Mouse (Mus musculus): ENCODE data around the gene Ces1d. TPM values are rescaled to one million over a fixed set of nuclear protein-coding genes. Genes with fewer than 3 reads are reported as not detected.

Gene Ces1d
- total RNA-seq (2014; rRNA removed) (1,635 and 2,448 TPM in 2 replicates), polyA plus RNA-seq (2012; rRNA removed) (539 and 606 TPM in 2 replicates)

GRCm38 (mm10) chr8:93197685-93198525, at the start of gene Ces1d:
TSS of gene Ces1d (minus strand) at chr8:93197838.
- Histone ChIP-seq H3K36me3 (ENCODE audit: control insufficient read depth, insufficient read depth, low read length) (peaks cover 30% of the 10 kb centered on the region), H3K27me3 (ENCODE audit: control insufficient read depth, insufficient read depth, low read length) (no peaks in the 10 kb centered on the region), H3K27ac (replicated peaks; ENCODE audit: insufficient read depth, low read depth, low read length) (peak within 1 kb of the TSS; percentile 93), H3K79me2 (ENCODE audit: control insufficient read depth, insufficient read depth, low read length) (peaks cover 17% of the 10 kb centered on the region; the same call in 1 of the 2 replicates), H3K4me1 (ENCODE audit: control insufficient read depth, insufficient read depth, low read length) (peaks cover 26% of the 10 kb centered on the region), H3K4me3 (ENCODE audit: insufficient read depth, low read depth, low read length) (peak within 1 kb of the TSS; percentile 65), H3K9ac (ENCODE audit: low read depth, low read length) (peak within 1 kb of the TSS; percentile 84)
- peak; percentile 68; the same call in 1 of the 2 replicates for TF ChIP-seq POLR2A (IDR thresholded peaks at IDR 0.05; ENCODE audit: extremely low read depth, insufficient read depth, low read length)
- TF ChIP-seq CTCF (IDR thresholded peaks at IDR 0.05; ENCODE audit: low read depth, low read length): no peak
- peak; percentile 100 for DNase-seq (ENCODE audit: extremely low read depth, low read depth, low spot score)
- WGBS: 15% methylated on average over 8 of the region's 8 CpGs

- no peak overlapping the region for H3K4me3 ChIP-seq (ENCODE audit: insufficient read depth, low read depth, low read length)
- no peak overlapping the region for H3K9ac ChIP-seq (ENCODE audit: low read depth, low read length)
- no peaks in the 10 kb centered on the region for H3K79me2 ChIP-seq (ENCODE audit: control insufficient read depth, insufficient read depth, low read length)
- H3K4me1 ChIP-seq (ENCODE audit: control insufficient read depth, insufficient read depth, low read length): peaks cover 2% of the 10 kb centered on the region; the same call in 1 of the 2 replicates
- peaks cover 3% of the 10 kb centered on the region for H3K36me3 ChIP-seq (ENCODE audit: control insufficient read depth, insufficient read depth, low read length)
- 19% methylated on average over 2 of the region's 2 CpGs for WGBS
- TF ChIP-seq CTCF (IDR thresholded peaks at IDR 0.05; ENCODE audit: low read depth, low read length): no peak
- no peak for TF ChIP-seq POLR2A (IDR thresholded peaks at IDR 0.05; ENCODE audit: extremely low read depth, insufficient read depth, low read length)
- H3K27me3 ChIP-seq (ENCODE audit: control insufficient read depth, insufficient read depth, low read length): no peaks in the 10 kb centered on the region
- H3K27ac ChIP-seq (replicated peaks; ENCODE audit: insufficient read depth, low read depth, low read length): no peak overlapping the region
- peak; percentile 74 for DNase-seq (ENCODE audit: extremely low read depth, low read depth, low spot score)
These were observed 48.4 kb upstream of the Ces1d start for GRCm38 (mm10) chr8:93246057-93246456.

- no peak overlapping the region for H3K4me3 ChIP-seq (ENCODE audit: insufficient read depth, low read depth, low read length)
- H3K27ac ChIP-seq (replicated peaks; ENCODE audit: insufficient read depth, low read depth, low read length): no peak overlapping the region
- H3K4me1 ChIP-seq (ENCODE audit: control insufficient read depth, insufficient read depth, low read length): peaks cover 3% of the 10 kb centered on the region; the same call in 1 of the 2 replicates
- DNase-seq (ENCODE audit: extremely low read depth, low read depth, low spot score): no peak
- H3K36me3 ChIP-seq (ENCODE audit: control insufficient read depth, insufficient read depth, low read length): no peaks in the 10 kb centered on the region
- no peaks in the 10 kb centered on the region for H3K79me2 ChIP-seq (ENCODE audit: control insufficient read depth, insufficient read depth, low read length)
- no peak overlapping the region for H3K9ac ChIP-seq (ENCODE audit: low read depth, low read length)
- H3K27me3 ChIP-seq (ENCODE audit: control insufficient read depth, insufficient read depth, low read length): no peaks in the 10 kb centered on the region
- no peak for TF ChIP-seq POLR2A (IDR thresholded peaks at IDR 0.05; ENCODE audit: extremely low read depth, insufficient read depth, low read length)
- no peak for TF ChIP-seq CTCF (IDR thresholded peaks at IDR 0.05; ENCODE audit: low read depth, low read length)
These were observed 42.2 kb upstream of the Ces1d start for GRCm38 (mm10) chr8:93239884-93240283.

- 26% methylated on average over 1 of the region's 1 CpGs for WGBS
- Histone ChIP-seq H3K79me2 (ENCODE audit: control insufficient read depth, insufficient read depth, low read length) (no peaks in the 10 kb centered on the region), H3K27ac (replicated peaks; ENCODE audit: insufficient read depth, low read depth, low read length) (no peak overlapping the region; the same call in 1 of the 2 replicates), H3K4me3 (ENCODE audit: insufficient read depth, low read depth, low read length) (no peak overlapping the region), H3K36me3 (ENCODE audit: control insufficient read depth, insufficient read depth, low read length) (no peaks in the 10 kb centered on the region), H3K27me3 (ENCODE audit: control insufficient read depth, insufficient read depth, low read length) (no peaks in the 10 kb centered on the region), H3K4me1 (ENCODE audit: control insufficient read depth, insufficient read depth, low read length) (peaks cover 16% of the 10 kb centered on the region), H3K9ac (ENCODE audit: low read depth, low read length) (no peak overlapping the region)
- no peak for TF ChIP-seq POLR2A (IDR thresholded peaks at IDR 0.05; ENCODE audit: extremely low read depth, insufficient read depth, low read length)
- TF ChIP-seq CTCF (IDR thresholded peaks at IDR 0.05; ENCODE audit: low read depth, low read length): no peak
- peak; percentile 66 for DNase-seq (ENCODE audit: extremely low read depth, low read depth, low spot score)
These were observed 38.0 kb upstream of the Ces1d start for GRCm38 (mm10) chr8:93235681-93236080.

- peak; percentile 92 for DNase-seq (ENCODE audit: extremely low read depth, low read depth, low spot score)
- Histone ChIP-seq H3K36me3 (ENCODE audit: control insufficient read depth, insufficient read depth, low read length) (no peaks in the 10 kb centered on the region), H3K4me3 (ENCODE audit: insufficient read depth, low read depth, low read length) (no peak overlapping the region), H3K27me3 (ENCODE audit: control insufficient read depth, insufficient read depth, low read length) (no peaks in the 10 kb centered on the region), H3K4me1 (ENCODE audit: control insufficient read depth, insufficient read depth, low read length) (peaks cover 18% of the 10 kb centered on the region), H3K79me2 (ENCODE audit: control insufficient read depth, insufficient read depth, low read length) (no peaks in the 10 kb centered on the region), H3K27ac (replicated peaks; ENCODE audit: insufficient read depth, low read depth, low read length) (peak overlapping the region; percentile 36; the same call in 1 of the 2 replicates), H3K9ac (ENCODE audit: low read depth, low read length) (no peak overlapping the region)
- 38% methylated on average over 1 of the region's 1 CpGs for WGBS
- TF ChIP-seq CTCF (IDR thresholded peaks at IDR 0.05; ENCODE audit: low read depth, low read length) (no peak), POLR2A (IDR thresholded peaks at IDR 0.05; ENCODE audit: extremely low read depth, insufficient read depth, low read length) (no peak)
These were observed 37.1 kb upstream of the Ces1d start for GRCm38 (mm10) chr8:93234706-93235105.

DNA sequence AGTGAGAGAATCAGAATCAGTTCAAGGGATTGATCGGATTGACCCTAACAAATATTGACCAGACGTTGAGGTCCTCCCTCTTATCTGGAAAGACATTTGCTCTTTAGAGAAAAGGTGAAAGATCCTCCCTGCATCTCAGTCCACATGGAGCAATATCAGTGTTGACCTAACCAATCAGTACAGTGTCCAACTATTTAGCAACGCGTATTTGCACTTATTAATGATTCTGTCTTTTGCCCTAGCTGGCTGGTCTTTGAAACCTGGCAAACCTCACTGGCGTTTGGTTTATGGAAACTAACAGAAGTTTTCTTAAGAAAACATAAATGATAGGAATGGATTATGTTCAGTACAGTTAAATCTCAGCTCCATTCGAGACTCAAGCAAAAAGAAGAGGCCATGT, 36.4 kb upstream of the Ces1d start:
- TF ChIP-seq POLR2A (IDR thresholded peaks at IDR 0.05; ENCODE audit: extremely low read depth, insufficient read depth, low read length) (no peak), CTCF (IDR thresholded peaks at IDR 0.05; ENCODE audit: low read depth, low read length) (no peak)
- peaks cover 21% of the 10 kb centered on the region for H3K4me1 ChIP-seq (ENCODE audit: control insufficient read depth, insufficient read depth, low read length)
- H3K27ac ChIP-seq (replicated peaks; ENCODE audit: insufficient read depth, low read depth, low read length): peak overlapping the region; percentile 96
- H3K4me3 ChIP-seq (ENCODE audit: insufficient read depth, low read depth, low read length): no peak overlapping the region
- no peaks in the 10 kb centered on the region for H3K36me3 ChIP-seq (ENCODE audit: control insufficient read depth, insufficient read depth, low read length)
- no peaks in the 10 kb centered on the region for H3K79me2 ChIP-seq (ENCODE audit: control insufficient read depth, insufficient read depth, low read length)
- WGBS: 18% methylated on average over 6 of the region's 6 CpGs
- no peaks in the 10 kb centered on the region for H3K27me3 ChIP-seq (ENCODE audit: control insufficient read depth, insufficient read depth, low read length)
- peak overlapping the region; percentile 60; the same call in 1 of the 2 replicates for H3K9ac ChIP-seq (ENCODE audit: low read depth, low read length)
- peak; percentile 100 for DNase-seq (ENCODE audit: extremely low read depth, low read depth, low spot score)

Data from liver, adult 2 months (tissue).